Mouse (Mus musculus) neural tube, embryonic 13.5 days (tissue): ENCODE measurements at regions not wholly inside any gene's neighbourhood (a gene's known extent, or its start where the extent isn't known, plus 50 kb on each side); places are given as distances from the start of the nearest gene placed in this dataset.

Source experiments
- ATAC-seq: fragments of 200-750 bp; cut with Nextera tagmentation; 2 replicates; pipeline ENCODE4 v1.8.0; 2017; ENCODE audit warnings: low read depth, mild to moderate bottlenecking, moderate TSS enrichment, moderate library complexity
- H3K27ac ChIP-seq: fragments of 300-500 bp; sonication (generic); replicated peaks from 2 replicates; pipeline ENCODE4 v1.5.1; 2015; ENCODE audit warnings: moderate library complexity, mild to moderate bottlenecking, inconsistent platforms
- H3K27me3 ChIP-seq: fragments of 300-500 bp; sonication (generic); 2 replicates; pipeline ENCODE4 v1.6.1; 2015; ENCODE audit warnings: mild to moderate bottlenecking, inconsistent platforms
- H3K36me3 ChIP-seq: fragments of 300-500 bp; sonication (generic); 2 replicates; pipeline ENCODE4 v1.6.1; 2015; ENCODE audit warnings: mild to moderate bottlenecking, inconsistent platforms
- H3K4me1 ChIP-seq: fragments of 300-500 bp; sonication (generic); replicated peaks from 2 replicates; pipeline ENCODE4 v1.6.1; 2015; ENCODE audit warnings: inconsistent platforms
- H3K4me2 ChIP-seq: fragments of 300-500 bp; sonication (generic); 2 replicates; pipeline ENCODE4 v1.6.1; 2015; ENCODE audit warnings: inconsistent platforms, mild to moderate bottlenecking, moderate library complexity
- H3K4me3 ChIP-seq: fragments of 300-500 bp; sonication (generic); 2 replicates; pipeline ENCODE4 v1.5.1; 2015; ENCODE audit warnings: mild to moderate bottlenecking, inconsistent platforms
- H3K9ac ChIP-seq: fragments of 300-500 bp; sonication (generic); 2 replicates; pipeline ENCODE4 v1.6.1; 2015; ENCODE audit warnings: moderate library complexity, mild to moderate bottlenecking, inconsistent platforms
- H3K9me3 ChIP-seq: fragments of 300-500 bp; sonication (generic); 2 replicates; pipeline ENCODE4 v1.6.1; 2016; ENCODE audit warnings: inconsistent platforms
- WGBS: fragments of 180-500 bp; shearing (Covaris S2); methylation state at CpG from one replicate; pipeline ENCODE4 v1.1.7; 2015; 5-methylcytosine and 5-hydroxymethylcytosine counted together

DNA sequence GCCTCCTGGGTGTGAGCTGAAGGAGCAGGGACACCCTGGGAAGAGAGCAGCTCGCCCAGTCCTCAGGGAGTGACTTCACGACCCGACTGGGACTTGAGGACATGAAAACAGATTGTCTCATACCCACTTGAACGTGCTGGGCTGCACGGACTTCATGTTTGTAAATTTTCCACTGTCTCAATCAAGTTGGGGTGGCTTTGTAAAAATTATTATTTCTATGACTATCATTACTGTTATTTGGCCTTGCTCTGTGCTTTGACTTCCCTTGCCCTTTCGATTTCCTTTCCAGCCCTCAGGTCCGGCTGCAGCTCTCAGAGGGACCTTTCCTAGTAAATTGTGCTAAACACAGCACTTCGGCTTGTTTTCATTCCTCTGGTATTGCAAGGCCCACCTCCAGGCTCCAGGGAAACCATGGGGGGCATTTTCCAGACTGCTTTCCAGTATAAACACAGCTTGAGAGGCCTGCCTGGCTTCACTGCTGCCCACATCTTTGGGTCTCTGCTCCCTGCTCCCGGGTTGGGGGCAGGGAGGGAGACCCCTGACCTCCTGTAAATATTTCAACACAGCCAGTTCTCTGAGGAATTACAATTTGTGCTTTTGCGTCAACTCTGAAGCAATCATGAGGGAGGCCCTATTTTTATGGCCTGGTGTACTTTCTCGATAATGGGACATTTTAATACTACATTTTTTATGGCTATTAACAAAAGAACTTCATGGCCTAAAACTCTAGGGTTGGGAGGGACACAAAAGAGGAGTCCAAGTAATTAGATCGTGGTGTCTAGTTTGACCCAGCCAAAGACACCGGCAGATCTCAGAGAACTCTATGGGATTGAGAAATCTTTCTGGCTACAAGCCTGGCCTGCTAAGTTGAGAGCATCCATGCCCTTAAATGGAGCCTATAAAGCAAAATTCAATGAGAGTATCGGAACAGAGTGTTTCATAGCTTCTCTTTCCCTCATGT is 68.9 kb upstream of the Errfi1 start:
- Histone ChIP-seq H3K27me3 (no peaks in the 10 kb centered on the region), H3K4me1 (peaks cover 18% of the 10 kb centered on the region), H3K9me3 (no peaks in the 10 kb centered on the region), H3K9ac (no peak overlapping the region), H3K4me2 (no peak overlapping the region), H3K4me3 (no peak overlapping the region), H3K27ac (peak overlapping the region; percentile 67), H3K36me3 (no peaks in the 10 kb centered on the region)
- ATAC-seq: no peak
- WGBS: 65% methylated on average over 14 of the region's 14 CpGs

DNA sequence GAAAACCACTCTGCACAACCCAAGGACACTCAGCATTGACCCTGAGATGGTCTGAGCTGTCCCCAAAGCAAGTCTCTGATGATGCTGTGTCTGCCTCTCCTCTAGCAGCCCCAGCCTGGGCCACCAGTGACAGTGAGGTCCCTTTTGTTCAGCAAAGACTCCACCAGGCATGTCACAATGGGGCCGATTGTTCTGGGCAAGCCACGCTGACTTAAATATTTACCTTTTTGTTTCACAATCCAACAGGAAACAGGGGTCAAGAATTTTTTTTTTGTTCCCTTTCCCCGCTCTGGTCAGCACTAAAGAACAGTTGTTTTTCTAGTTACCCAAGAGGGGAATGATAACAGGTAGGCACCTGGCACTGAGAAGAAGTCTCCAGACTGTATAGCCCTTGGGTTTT is 72.4 kb upstream of the Errfi1 start:
- Histone ChIP-seq H3K9me3 (no peaks in the 10 kb centered on the region), H3K4me2 (no peak overlapping the region), H3K4me1 (peaks cover 33% of the 10 kb centered on the region), H3K36me3 (no peaks in the 10 kb centered on the region), H3K27me3 (no peaks in the 10 kb centered on the region), H3K27ac (no peak overlapping the region), H3K9ac (no peak overlapping the region), H3K4me3 (no peak overlapping the region)
- ATAC-seq: no peak
- WGBS: 37% methylated on average over 3 of the region's 3 CpGs

DNA sequence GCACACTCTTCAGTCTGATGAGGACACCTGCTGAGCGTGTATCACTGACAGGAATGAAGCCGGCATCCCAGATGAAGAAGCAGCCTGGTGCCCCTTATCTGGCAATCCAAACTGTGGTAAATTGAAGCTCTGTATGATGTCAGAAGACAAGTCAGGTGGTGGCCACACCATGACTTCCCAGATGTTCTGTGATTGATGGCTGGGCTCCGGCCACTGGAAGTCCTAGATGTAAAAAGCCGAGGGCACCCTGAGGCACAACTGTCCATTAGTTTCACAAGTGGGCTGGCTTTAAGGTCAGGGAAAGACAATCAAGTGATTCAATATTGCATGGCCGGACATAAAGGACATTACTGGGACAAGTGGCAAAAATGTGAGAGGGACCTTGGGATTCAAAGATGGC is 74.4 kb upstream of the Errfi1 start:
- no peaks in the 10 kb centered on the region for H3K27me3 ChIP-seq
- WGBS: 52% methylated on average over 5 of the region's 5 CpGs
- peaks cover 1% of the 10 kb centered on the region; the same call in 1 of the 2 replicates for H3K9me3 ChIP-seq
- no peak overlapping the region for H3K27ac ChIP-seq
- no peak overlapping the region for H3K4me3 ChIP-seq
- no peak overlapping the region for H3K9ac ChIP-seq
- no peaks in the 10 kb centered on the region for H3K36me3 ChIP-seq
- no peak overlapping the region for H3K4me2 ChIP-seq
- H3K4me1 ChIP-seq: peaks cover 25% of the 10 kb centered on the region
- ATAC-seq: no peak

DNA sequence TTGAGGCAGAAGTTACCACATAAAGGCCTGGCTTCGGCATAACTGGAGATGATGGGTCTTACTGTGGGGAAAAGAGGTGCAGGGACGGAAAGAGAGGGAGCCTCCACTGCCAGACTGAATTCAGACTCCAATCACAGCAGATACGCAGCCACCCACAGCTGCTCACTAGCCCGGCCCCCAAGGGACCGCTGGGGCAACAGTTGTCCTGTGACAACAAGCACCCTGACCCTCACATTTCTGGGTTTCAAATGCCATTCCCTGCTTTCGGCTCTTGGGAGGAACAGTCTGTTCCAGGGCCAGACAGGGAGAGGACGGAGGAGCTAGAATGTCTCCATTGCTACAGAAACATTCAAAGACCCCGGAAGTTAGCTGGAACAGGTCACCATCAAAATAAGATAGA is 75.0 kb upstream of the Errfi1 start:
- WGBS: 61% methylated on average over 8 of the region's 8 CpGs
- Histone ChIP-seq H3K4me3 (no peak overlapping the region), H3K4me2 (no peak overlapping the region), H3K27me3 (no peaks in the 10 kb centered on the region), H3K27ac (no peak overlapping the region), H3K9ac (no peak overlapping the region), H3K4me1 (peaks cover 24% of the 10 kb centered on the region), H3K9me3 (peaks cover 4% of the 10 kb centered on the region; the same call in 1 of the 2 replicates), H3K36me3 (no peaks in the 10 kb centered on the region)
- ATAC-seq: no peak

DNA sequence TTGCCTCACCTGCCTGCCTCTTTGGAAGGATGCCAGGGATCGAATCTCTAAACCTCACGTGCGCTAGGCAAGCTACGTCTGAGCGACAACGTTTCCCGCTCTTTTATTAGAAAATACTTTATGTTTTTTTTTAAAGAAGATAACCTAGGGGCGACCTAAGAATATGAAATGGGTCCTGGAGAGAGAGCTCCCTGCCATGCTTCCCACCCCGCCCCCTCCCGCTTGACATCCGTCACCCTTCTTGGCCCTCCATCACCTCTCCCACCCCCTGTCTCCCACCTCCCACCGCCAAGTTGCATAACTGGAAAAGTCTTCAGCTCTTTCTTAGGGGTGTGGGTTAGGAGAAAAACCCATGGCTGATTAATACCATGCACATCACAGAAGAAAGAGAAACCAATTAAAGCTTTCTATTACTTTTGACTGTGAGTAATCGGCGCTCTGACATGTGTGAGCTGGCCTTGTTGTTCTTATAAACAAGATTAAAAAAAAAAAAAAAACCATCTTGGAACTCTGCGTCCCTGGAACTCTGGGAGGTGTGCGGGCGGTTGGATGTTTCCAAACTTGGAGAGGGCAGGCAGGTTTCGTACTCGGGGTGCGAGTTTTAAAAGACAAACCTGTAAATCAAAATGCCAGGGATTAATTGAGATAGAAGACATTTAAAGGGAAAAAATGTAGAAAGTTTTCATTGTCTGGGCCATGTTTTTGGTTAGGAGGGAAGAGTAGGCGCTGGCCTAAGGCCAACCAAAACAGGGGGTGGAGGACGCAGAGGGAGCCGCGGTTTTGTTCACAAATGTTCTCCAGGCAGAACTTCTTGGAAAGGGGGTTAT is 77.8 kb upstream of the Errfi1 start:
- Histone ChIP-seq H3K4me2 (no peak overlapping the region), H3K4me3 (no peak overlapping the region), H3K27ac (no peak overlapping the region), H3K27me3 (no peaks in the 10 kb centered on the region), H3K36me3 (no peaks in the 10 kb centered on the region), H3K9me3 (peaks cover 10% of the 10 kb centered on the region; the same call in 1 of the 2 replicates), H3K4me1 (peaks cover 19% of the 10 kb centered on the region), H3K9ac (no peak overlapping the region)
- 85% methylated on average over 24 of the region's 24 CpGs for WGBS
- ATAC-seq: no peak

DNA sequence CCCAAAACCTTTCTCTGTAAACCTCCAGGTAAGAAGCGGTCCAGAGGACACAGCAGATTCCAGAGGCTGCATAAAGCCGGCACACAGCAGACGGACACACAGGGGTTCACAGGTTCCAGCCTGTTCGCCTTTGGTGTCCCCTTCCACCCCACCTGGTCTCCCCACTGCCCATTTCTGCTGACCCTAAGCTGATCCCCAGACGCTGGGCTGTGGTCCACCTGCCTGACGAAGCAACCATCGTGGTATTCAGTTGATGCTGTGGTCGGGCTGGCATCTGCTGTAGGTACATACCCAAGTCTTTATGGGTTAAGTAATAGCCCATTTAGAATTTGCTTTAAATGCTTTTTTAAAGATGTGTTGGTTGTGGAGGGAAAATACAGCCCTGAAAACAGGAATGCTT is 78.4 kb upstream of the Errfi1 start:
- no peak overlapping the region for H3K4me2 ChIP-seq
- H3K36me3 ChIP-seq: no peaks in the 10 kb centered on the region
- H3K4me1 ChIP-seq: peaks cover 15% of the 10 kb centered on the region; the same call in 1 of the 2 replicates
- no peak overlapping the region for H3K9ac ChIP-seq
- H3K9me3 ChIP-seq: peaks cover 10% of the 10 kb centered on the region; the same call in 1 of the 2 replicates
- ATAC-seq: no peak
- 95% methylated on average over 8 of the region's 8 CpGs for WGBS
- H3K27ac ChIP-seq: no peak overlapping the region
- no peaks in the 10 kb centered on the region for H3K27me3 ChIP-seq
- H3K4me3 ChIP-seq: no peak overlapping the region

DNA sequence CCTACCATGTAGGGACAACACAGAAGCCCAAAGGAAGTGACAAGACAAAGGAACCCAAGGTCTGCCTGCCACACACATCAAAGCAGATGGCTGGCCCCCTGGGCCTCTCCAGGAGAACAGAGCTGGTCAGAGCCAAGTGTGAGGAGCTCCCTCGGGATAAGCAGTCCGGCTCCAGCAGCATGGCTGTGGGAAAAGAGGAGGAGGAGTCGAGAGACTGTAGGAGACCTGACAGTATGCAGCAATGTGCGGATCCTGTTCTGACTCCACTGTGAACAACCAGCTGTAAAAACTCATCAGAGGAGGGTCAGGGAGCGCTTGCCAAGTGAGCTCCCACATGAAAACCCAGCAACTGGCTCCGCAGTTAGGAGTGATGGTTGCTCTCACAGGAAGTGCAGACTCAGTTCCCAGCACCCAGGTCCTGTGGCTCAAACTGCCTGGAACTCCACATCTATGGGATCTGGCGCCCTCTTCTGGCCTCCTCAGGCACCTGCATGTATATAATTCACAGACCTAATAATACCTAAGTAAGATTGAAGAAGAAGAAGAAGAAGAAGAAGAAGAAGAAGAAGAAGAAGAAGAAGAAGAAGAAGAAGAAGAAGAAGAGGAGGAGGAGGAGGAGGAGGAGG is 79.3 kb upstream of the Errfi1 start:
- H3K36me3 ChIP-seq: no peaks in the 10 kb centered on the region
- H3K4me3 ChIP-seq: no peak overlapping the region
- no peak overlapping the region for H3K4me2 ChIP-seq
- no peak overlapping the region for H3K27ac ChIP-seq
- no peak overlapping the region for H3K9ac ChIP-seq
- no peaks in the 10 kb centered on the region for H3K27me3 ChIP-seq
- peaks cover 10% of the 10 kb centered on the region; the same call in 1 of the 2 replicates for H3K9me3 ChIP-seq
- 75% methylated on average over 7 of the region's 7 CpGs for WGBS
- peaks cover 14% of the 10 kb centered on the region; the same call in 1 of the 2 replicates for H3K4me1 ChIP-seq
- no peak for ATAC-seq

DNA sequence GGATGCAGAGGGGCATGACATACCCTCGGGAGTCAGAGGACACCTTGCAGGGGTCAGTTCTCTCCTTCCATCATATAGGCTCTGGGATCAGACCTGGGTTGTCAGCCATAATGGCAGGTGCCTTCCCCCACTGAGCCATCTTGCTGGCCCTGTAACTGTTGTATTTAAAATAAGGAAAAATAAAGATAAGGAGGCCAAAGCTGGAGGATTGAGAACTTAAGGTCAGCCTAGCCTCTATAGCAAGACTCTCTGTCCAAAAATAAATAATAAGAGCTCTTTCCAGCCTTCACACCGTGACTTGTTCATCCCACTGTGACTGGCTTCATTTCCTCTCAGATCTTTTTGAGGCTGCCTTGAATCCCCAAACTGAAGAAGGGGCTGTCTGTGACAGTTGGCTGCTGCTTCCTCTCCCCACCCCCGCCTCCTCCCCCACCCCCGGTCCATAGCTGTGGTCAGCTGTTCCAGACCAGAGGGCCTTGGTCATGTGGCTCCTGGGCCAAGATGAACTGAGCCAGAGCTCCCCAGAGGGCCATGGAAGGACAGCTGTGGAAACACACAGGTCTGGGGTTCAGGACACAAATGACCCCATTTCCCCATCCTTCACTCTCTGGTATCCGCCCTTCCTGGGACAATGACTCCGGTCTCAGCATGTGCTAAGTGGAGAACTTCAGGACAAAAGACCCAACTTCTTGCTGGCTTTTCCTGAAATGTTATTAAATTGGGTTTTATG is 81.6 kb upstream of the Errfi1 start:
- H3K4me1 ChIP-seq: 0 out of 2 replicates have a peak, but pooled peaks cover 3% of the 10 kb centered on the region
- no peak overlapping the region for H3K9ac ChIP-seq
- H3K27ac ChIP-seq: no peak overlapping the region
- WGBS: 67% methylated on average over 6 of the region's 6 CpGs
- no peak overlapping the region for H3K4me2 ChIP-seq
- H3K9me3 ChIP-seq: peaks cover 10% of the 10 kb centered on the region; the same call in 1 of the 2 replicates
- no peaks in the 10 kb centered on the region for H3K27me3 ChIP-seq
- ATAC-seq: no peak
- no peak overlapping the region for H3K4me3 ChIP-seq
- no peaks in the 10 kb centered on the region for H3K36me3 ChIP-seq

DNA sequence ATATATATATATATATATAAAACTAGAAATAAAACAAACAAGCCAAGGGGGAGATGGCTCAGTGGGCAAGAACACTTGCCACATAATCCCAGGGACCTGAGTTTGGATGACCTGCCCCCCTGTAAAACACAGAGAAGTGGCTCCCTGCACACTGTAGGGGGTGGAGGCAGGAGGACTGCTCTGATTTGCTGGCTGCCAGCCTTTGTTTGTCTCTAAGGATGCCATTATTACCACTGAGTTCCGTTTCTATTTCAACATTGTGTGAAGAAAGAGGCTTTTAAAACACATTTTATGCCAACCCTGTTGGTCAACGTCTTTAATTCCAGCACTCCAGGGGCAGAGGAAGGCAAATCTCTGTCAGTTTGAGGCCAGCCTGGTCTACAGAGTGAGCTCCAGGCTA is 82.2 kb upstream of the Errfi1 start:
- ATAC-seq: no peak
- Histone ChIP-seq H3K9ac (no peak overlapping the region), H3K4me2 (no peak overlapping the region), H3K4me1 (0 out of 2 replicates have a peak, but pooled peaks cover 3% of the 10 kb centered on the region), H3K27me3 (no peaks in the 10 kb centered on the region), H3K4me3 (no peak overlapping the region), H3K36me3 (no peaks in the 10 kb centered on the region), H3K9me3 (peaks cover 10% of the 10 kb centered on the region; the same call in 1 of the 2 replicates), H3K27ac (no peak overlapping the region)
- WGBS: 23% methylated on average over 2 of the region's 2 CpGs

DNA sequence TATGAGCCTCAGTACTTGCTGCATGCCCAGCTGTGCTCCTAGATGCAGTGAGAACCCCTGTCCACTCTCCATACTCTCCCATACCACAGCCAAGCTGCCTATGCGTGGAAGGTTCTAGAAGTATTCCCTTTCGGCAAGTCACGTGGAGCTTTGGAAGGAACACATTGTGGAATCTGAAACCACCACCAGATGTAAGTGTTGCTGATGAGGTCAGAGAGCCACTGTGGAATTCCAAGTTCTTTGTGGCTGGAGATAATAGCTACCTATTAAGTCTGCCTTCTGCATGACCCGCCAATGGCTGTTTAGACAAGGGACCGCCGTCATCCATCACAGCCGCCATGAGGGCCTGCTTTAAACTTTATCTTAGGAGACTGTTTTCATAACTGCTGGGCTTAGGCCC is 84.7 kb upstream of the Errfi1 start:
- 0 out of 2 replicates have a peak, but pooled peaks cover 3% of the 10 kb centered on the region for H3K4me1 ChIP-seq
- no peaks in the 10 kb centered on the region for H3K36me3 ChIP-seq
- H3K27ac ChIP-seq: no peak overlapping the region
- no peak overlapping the region for H3K4me3 ChIP-seq
- H3K4me2 ChIP-seq: no peak overlapping the region
- no peaks in the 10 kb centered on the region for H3K27me3 ChIP-seq
- 49% methylated on average over 7 of the region's 7 CpGs for WGBS
- ATAC-seq: no peak
- no peak overlapping the region for H3K9ac ChIP-seq
- H3K9me3 ChIP-seq: peaks cover 6% of the 10 kb centered on the region; the same call in 1 of the 2 replicates

DNA sequence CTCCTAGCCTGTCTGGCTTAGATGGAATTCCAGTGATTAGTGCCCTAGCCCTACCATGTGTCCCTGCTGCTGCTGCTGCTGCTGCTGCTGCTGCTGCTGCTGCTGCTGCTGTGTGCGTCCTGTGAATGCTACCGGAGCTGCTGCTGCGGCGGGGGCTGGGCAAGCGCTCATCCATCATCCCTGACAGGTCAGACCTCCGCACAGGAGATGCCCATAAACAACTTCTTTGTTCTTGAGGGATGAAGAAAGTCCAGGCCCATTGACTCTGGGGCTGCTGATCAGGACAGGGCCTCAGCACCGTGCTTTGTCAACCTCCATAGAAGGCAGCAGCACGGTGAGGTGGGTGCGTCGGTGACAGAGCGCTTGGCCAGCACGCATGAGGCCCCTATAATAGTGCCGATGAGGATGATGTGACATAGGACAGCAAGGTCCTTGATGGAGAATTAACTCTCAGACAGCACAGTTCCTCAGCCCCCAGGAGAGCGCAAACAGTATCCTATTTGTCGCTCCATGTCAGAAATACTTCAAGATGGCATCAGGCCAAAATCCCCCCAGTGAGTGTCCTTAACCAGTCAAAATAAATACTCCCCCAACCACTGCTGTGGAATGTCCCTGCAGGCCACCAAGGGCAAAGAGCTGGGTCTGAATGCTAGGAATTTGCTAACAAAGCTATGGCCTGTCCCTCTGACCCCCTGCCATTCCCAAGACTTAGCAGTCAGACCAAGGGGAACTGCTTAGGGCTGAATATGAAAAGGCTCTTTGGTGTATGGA is 95.1 kb upstream of the Errfi1 start:
- H3K9ac ChIP-seq: peak overlapping the region; percentile 49
- H3K4me3 ChIP-seq: no peak overlapping the region
- no peaks in the 10 kb centered on the region for H3K9me3 ChIP-seq
- peak overlapping the region; percentile 33 for H3K4me2 ChIP-seq
- H3K27me3 ChIP-seq: no peaks in the 10 kb centered on the region
- peak overlapping the region; percentile 94 for H3K27ac ChIP-seq
- peak; percentile 82 for ATAC-seq
- H3K36me3 ChIP-seq: no peaks in the 10 kb centered on the region
- peaks cover 32% of the 10 kb centered on the region for H3K4me1 ChIP-seq
- 4% methylated on average over 15 of the region's 15 CpGs for WGBS
